Mouse (Mus musculus): ENCODE data around the gene Dao. TPM values are rescaled to one million over a fixed set of nuclear protein-coding genes. Genes with fewer than 3 reads are reported as not detected.

The Dao gene
- 0.90 and 1.00 TPM in 2 replicates for polyA plus RNA-seq (2012; rRNA removed)

GRCm38 (mm10) chr5:114003542-114003941 lies at the start of gene Dao:
TSS of gene Dao (plus strand) at chr5:114003703.

GRCm38 (mm10) chr5:113993487-113994465 lies 9.7 kb upstream of the Dao start, which contains the start of gene Ssh1:
TSS of gene Ssh1 (minus strand) at chr5:113993894.

GRCm38 (mm10) chr5:114065161-114065560 lies 61.7 kb downstream of the Dao start, which contains the start of gene Usp30:
TSS of gene Usp30 (plus strand) at chr5:114065461.

Other genes starting within 250 kb of the Dao start
- 28.6 and 31.6 TPM in 2 replicates for gene Sart3, start 231.2 kb upstream of the Dao start, polyA plus RNA-seq (2012; rRNA removed)
- gene Iscu, start 231.0 kb upstream of the Dao start, polyA plus RNA-seq (2012; rRNA removed), result 142 and 156 TPM in 2 replicates
- 40.9 and 48.6 TPM in 2 replicates for gene Tmem119, start 203.2 kb upstream of the Dao start, polyA plus RNA-seq (2012; rRNA removed)
- 25.6 and 26.6 TPM in 2 replicates for gene Selplg, start 171.1 kb upstream of the Dao start, polyA plus RNA-seq (2012; rRNA removed)
- gene Coro1c, start 94.9 kb upstream of the Dao start, polyA plus RNA-seq (2012; rRNA removed), result 76.6 and 79.5 TPM in 2 replicates
- gene Ssh1, start 9.8 kb upstream of the Dao start, polyA plus RNA-seq (2012; rRNA removed), result 16.7 and 18.8 TPM in 2 replicates
- gene Usp30, start 61.8 kb downstream of the Dao start, polyA plus RNA-seq (2012; rRNA removed), result 27.5 and 40.6 TPM in 2 replicates
- 0.13 and 0.20 TPM in 2 replicates for gene Svop, start 87.9 kb downstream of the Dao start, polyA plus RNA-seq (2012; rRNA removed)
- gene Alkbh2, start 124.5 kb downstream of the Dao start, polyA plus RNA-seq (2012; rRNA removed), result 15.4 and 19.7 TPM in 2 replicates
- 19.1 and 26.7 TPM in 2 replicates for gene Ung, start 126.7 kb downstream of the Dao start, polyA plus RNA-seq (2012; rRNA removed)
- gene Acacb, start 142.8 kb downstream of the Dao start, polyA plus RNA-seq (2012; rRNA removed), result 30.3 and 32.6 TPM in 2 replicates